Mouse (Mus musculus): ENCODE data around the gene Pole4. TPM values are rescaled to one million over a fixed set of nuclear protein-coding genes. Genes with fewer than 3 reads are reported as not detected.
"Not testable (repeated sequence)": the region's sequence is repeated elsewhere in the genome, so short reads cannot be mapped to it uniquely, and the experiment has no call there.

Gene Pole4
- total RNA-seq, 1 experiment from 2014 or later = 34.2 TPM

DNA sequence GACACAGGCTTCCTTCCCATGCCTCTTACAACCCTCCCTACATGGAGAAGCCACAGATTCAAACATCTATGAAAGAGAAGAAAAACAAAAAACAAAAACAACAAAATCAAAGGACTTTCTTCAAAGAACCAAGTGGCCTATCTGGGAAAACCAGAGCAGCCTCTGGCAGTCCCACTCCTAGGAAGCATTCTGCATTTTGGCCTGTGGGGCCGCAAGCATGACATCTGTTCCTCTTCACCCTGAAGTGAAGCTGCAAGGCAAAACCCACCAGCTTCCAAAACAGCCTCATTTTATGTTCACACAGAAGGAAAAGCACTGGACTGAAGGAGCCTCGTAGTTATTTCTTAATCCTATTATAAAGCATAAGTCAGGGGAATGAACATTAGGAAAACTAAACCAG lies 56.1 kb downstream of the Pole4 start:
- no peak for ATAC-seq (ENCODE audit: extremely low read depth, insufficient number of reproducible peaks, low FRiP score, poor library complexity, severe bottlenecking)

DNA sequence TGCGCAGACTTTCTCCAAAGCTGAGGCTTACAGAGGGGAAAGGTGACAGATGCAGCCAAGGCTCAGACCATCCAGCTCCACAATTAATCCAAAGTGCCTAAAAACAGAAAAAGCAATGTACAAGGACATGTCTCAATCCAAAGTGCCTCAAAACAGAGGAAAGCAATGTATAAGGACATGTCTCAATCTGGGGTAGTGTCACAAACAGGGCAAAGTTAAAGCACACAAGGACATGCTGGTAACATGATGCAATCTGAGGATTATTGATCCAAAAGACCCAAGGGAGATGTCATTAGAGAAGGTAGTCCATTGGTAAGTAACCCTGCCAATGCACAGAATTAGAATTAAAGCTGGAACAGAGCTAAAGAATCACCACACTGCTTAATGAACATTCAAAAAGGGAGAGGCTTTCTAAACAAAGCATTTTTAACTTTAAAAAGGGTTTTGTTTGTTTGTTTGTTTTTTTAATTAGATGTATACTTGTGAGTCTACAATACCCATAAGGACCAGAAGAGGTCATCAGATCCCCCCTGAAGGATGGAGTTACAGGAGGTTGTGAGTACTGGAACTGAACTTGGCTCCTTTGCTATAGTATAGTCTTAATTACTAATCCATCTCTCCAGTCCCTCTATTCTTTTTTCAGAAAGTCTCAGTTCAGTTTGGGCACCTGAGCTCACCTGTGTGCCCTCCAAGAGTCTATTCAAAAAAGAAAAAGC lies 57.1 kb downstream of the Pole4 start:
- no peak for ATAC-seq (ENCODE audit: extremely low read depth, insufficient number of reproducible peaks, low FRiP score, poor library complexity, severe bottlenecking)

DNA sequence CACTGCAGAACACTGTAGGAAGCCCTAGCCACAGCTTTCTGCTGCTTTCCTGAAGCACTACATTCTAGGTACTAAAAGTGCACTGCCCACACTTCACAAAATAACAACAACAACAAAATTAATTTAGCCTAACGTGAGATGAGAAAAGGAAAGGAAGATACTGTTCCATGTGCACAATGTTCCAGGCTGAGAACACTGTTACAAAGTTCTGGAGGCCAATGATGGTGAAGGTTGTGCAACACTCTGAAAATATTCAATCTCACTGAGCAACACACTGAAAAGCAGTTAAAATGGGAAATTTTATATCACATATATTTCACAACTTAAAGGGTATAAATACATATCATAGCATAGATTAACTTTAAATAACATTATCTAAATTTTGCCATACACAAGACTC lies 58.2 kb downstream of the Pole4 start:
- ATAC-seq (ENCODE audit: extremely low read depth, insufficient number of reproducible peaks, low FRiP score, poor library complexity, severe bottlenecking) = no peak

DNA sequence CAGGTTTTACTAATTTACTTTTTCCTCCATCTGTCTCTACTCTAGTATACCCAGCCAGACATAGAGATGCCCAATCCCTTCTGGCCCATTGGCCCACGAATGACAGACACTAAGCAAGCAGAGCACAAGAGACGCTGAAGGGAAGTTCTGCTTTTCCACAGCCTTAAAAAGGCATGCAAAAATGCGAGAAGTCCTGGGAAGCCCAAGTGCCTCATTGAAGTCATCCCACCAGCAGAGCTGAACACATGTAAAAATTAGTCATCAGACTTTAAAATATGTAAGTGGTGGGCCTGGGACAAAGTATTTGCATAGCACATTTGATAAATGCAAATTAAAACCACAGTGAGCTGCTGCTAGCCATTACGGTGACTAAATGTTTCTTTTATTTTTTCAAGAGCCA lies 65.1 kb downstream of the Pole4 start:
- ATAC-seq (ENCODE audit: extremely low read depth, insufficient number of reproducible peaks, low FRiP score, poor library complexity, severe bottlenecking) = no peak

DNA sequence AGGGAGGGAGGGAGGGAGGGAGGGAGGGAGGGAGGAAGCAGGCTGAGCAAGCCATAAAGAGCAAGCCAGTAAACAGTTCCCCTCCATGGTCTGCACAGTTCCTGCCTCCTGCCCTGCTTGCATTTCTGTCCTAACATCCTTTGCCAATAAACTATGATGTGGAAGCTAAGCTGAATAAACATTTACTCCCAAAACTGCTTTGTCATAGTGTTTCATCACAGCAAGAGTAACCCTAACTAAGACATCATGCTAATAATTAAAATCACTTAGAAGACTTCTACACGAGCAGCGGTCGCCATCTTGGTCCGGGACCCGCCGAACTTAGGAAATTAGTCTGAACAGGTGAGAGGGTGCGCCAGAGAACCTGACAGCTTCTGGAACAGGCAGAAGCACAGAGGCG lies 79.8 kb downstream of the Pole4 start:
- not testable (repeated sequence) for ATAC-seq (ENCODE audit: extremely low read depth, insufficient number of reproducible peaks, low FRiP score, poor library complexity, severe bottlenecking)

DNA sequence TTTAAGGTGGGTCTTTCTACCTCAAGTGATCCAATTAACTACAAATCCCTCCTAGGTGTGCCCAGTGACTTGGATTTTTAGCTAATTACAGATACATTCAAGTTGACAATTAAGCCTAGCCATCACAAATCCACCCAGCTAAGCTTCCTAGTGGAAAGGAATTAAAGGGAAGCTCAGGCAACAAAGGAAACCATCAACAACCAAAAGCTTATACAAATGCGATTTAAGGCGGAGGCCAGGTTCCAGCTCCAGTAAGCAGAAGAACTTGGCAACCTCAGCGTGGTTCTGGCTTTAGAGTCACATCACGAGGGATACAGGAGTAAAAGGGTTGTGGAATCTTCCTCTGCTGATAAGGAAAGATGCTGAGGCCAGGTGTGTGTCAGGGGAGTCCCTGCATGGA lies 92.0 kb downstream of the Pole4 start:
- no peak for ATAC-seq (ENCODE audit: extremely low read depth, insufficient number of reproducible peaks, low FRiP score, poor library complexity, severe bottlenecking)

DNA sequence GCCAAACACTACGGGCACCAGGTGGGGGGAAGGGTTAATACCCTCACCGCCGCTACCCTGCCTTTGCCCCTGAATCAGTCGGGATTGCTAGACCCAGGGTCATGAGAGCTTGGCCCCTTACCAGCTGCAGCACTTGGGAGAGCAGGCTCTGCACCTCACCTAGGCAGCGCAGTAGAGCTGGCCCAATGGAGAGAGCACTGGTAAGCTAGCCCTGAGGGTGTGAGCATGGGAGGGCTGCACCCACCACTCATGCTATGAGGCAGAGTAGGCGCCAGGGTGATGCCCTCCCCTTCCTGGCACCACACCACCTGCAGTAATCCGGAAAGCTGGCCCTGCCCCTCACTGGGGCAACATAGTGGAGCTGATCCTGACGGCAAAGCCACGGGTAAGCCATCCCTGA lies 94.1 kb downstream of the Pole4 start:
- ATAC-seq (ENCODE audit: extremely low read depth, insufficient number of reproducible peaks, low FRiP score, poor library complexity, severe bottlenecking) = no peak

DNA sequence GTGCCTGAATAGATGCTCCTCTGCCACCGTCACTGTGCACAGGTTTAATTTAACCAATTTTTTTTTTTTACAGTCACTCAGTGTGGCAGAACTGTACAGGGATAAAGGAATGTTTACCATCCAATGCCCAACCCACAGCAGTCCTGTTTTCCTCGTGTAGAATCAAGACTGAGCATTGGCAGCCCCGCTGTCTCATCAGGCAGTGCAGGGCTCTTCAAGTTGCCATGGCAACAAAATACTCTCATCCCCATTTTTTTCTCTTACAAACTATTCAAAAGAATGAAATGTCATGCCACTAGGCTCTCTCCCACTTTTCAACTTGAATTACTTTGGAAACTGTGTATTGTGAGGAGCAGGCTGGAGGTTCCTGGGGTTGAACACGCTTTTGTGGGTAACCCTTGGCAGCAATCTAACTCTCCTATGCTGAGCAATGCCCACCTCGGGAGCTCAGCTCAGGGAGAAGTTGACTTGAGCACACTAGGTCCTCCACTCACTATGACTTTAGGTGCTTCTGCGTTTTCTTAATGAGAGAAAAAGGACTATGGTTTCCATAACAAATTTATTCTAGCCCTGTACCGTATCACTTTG lies 95.7 kb downstream of the Pole4 start:
- ATAC-seq (ENCODE audit: extremely low read depth, insufficient number of reproducible peaks, low FRiP score, poor library complexity, severe bottlenecking) = no peak

DNA sequence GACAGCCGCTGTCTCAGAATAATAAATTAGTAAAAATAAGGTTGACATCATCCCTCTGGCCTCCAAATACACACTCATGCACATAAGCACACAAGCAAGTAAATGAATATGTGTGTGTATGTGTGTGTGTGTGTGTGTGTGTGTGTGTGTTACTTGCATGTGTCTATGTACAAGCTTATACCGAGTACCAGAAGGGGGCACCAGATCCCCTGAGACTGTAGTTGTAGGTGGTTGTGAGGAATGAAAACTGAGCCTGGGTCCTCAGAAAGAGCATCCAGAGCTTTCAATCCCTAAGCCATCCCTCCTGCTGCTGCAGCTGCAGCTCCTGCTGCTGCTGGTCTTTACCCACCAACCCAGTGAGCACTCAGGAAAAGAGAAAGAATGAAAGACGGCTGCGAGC lies 96.4 kb downstream of the Pole4 start:
- ATAC-seq (ENCODE audit: extremely low read depth, insufficient number of reproducible peaks, low FRiP score, poor library complexity, severe bottlenecking) = no peak

DNA sequence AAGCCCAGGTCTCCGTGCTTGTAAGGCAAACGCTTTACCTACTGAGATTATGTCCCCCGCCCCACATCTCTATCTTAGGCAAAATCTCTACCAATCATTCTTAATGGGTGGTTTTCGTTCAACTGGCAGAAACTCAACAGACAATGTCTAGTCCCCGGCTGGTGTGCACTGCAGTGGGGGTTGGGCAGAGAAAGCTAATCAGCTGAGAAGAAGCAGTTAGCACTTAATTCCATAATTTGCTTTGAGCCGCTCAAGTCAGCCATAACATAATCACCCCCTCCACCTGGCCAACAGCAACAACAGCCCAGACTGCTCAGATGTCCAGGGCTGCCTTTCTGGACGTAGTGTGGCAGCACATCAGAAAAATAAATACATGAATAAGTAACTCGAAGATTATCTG lies 100.4 kb downstream of the Pole4 start:
- no peak for ATAC-seq (ENCODE audit: extremely low read depth, insufficient number of reproducible peaks, low FRiP score, poor library complexity, severe bottlenecking)

DNA sequence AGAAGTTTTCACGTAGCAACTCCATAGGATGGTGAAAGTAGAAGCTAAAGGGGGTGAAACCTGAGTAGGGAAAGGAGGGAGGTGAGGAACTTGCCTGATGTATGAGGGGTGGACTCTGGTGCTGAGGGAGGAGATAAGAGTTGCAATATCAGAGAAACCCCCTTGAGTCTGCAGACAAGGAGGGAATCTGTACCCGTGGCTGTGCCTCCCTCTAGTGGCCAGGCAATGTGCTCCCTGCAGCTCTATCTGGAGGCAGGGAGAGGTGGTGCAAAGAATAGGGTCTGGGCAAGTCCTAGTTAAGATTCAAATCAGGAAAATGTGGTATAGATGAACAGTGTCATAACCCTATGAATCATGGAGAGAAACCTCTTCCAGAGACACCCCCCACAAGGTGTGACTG lies 101.5 kb downstream of the Pole4 start:
- no peak for ATAC-seq (ENCODE audit: extremely low read depth, insufficient number of reproducible peaks, low FRiP score, poor library complexity, severe bottlenecking)

DNA sequence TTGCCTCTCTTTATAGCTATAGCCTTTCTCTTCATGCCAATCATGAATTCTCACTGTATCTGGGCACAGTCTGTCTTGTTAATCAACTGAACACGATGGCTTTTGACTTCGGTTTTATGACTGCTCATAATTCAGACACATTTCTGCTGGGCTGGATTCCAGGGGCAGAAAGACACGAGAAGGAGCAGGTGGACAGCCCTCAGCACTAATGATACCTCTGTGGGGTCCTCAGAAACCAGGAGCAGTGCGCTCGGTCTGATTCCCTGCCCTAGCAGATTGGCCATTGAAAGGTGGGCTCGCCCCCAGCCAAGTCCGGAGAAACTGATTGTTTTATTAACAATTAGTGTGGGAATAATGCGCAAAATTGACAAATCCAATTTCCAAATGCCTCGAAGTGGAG lies 101.9 kb downstream of the Pole4 start:
- no peak for ATAC-seq (ENCODE audit: extremely low read depth, insufficient number of reproducible peaks, low FRiP score, poor library complexity, severe bottlenecking)

DNA sequence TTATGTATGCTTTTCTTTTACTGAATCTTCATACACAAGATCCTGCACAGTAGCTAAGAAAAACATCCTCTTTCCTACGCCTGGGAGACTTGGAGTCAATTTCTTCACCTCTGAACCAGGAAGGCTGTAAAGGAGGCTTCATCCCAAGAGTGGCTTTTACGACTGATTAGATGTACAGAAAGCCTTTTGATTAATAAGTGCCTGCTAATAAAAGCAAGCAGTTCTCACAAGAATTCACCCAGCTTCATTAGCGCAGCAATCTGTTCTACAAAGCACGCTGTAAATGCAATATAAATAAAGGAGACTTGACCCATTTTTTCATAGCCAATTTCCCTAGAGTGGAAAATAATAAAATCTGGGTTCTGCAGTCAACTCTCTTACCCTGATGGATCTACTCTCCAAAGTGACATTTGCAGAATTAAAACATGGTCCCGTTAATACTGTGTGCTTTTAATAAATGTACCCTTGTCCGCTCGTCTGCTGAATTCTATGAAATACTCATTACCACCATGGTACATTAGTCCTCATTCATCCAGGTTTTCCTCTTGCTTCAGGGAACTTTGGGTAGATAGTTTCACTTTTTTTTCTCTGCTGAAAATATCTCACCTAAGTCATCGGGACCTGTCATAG lies 109.6 kb downstream of the Pole4 start:
- ATAC-seq (ENCODE audit: extremely low read depth, insufficient number of reproducible peaks, low FRiP score, poor library complexity, severe bottlenecking) = no peak

DNA sequence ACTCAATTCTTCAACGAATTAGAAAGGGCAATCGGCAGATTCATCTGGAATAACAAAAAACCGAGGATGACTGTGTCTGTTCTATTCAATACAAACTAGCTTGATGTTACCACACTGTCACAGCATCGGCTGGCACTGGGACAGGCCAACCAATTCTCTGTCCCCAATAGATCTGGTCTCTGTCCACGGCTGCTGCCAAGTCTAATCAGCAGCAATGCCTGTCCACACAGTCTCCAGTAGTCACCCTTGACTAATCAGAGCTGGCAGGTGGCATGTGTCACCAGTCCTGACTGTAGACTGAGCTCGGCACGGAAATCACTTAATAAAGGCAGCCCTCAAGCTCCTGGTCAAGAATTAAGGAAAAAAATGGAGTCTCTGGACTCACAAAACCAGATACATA lies 115.8 kb downstream of the Pole4 start:
- ATAC-seq (ENCODE audit: extremely low read depth, insufficient number of reproducible peaks, low FRiP score, poor library complexity, severe bottlenecking) = no peak

DNA sequence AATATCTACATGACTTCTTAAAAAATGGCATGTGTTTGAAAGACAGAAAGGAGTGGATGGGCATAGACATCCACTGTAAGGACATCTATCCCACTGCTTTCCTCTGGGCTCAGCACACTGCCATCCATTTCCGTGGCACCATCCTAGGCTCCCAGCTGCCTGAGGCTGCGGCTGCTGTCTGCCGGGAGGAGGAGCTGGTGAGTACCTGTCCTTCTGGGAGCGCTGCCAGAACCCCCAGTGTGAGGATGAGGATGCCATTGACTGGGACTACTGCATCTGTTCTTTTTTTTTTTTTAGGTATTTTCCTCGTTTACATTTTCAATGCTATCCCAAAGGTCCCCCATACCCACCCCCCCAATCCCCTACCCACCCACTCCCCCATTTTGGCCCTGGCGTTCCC lies 119.8 kb downstream of the Pole4 start:
- ATAC-seq (ENCODE audit: extremely low read depth, insufficient number of reproducible peaks, low FRiP score, poor library complexity, severe bottlenecking) = no peak

DNA sequence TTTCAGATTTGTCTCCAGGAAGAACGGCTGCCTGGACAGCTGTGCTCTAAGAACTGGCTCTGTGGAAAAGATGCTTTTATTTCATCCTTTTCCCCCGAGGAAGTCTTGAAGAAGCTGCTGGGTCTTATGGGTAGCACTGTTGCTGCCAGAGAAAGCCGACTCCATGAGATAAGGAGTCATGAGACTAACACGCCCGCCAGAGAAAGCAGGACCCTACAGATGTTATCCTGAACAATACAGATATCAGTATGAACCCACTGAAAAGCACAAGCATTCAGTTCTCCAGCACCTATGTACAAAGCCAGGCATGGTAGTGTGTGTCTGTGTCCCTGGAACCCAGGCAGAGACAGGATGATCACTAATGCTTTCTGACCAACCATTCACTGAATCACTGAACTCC lies 129.7 kb downstream of the Pole4 start:
- ATAC-seq (ENCODE audit: extremely low read depth, insufficient number of reproducible peaks, low FRiP score, poor library complexity, severe bottlenecking) = no peak

Other genes starting within 250 kb of the Pole4 start
- 31.0 and 32.4 TPM in 2 replicates for gene Hk2, start 69.1 kb upstream of the Pole4 start, total RNA-seq (2017)
- gene Sema4f, start 234.4 kb upstream of the Pole4 start, total RNA-seq (2017) = 0.58 and 1.5 TPM in 2 replicates
- gene M1ap, start 241.5 kb upstream of the Pole4 start, total RNA-seq (2017) = 1.1 and 2.1 TPM in 2 replicates

Data from neutrophil, adult 5-6 weeks (primary cell).